Mouse (Mus musculus): ENCODE results near the gene Gm28557. TPM values are rescaled to one million over a fixed set of nuclear protein-coding genes. Genes with fewer than 3 reads are reported as not detected.

The Gm28557 gene
- total and polyA plus RNA-seq, 2 experiments from 2014 or later: 1.3 to 2.7 TPM

DNA sequence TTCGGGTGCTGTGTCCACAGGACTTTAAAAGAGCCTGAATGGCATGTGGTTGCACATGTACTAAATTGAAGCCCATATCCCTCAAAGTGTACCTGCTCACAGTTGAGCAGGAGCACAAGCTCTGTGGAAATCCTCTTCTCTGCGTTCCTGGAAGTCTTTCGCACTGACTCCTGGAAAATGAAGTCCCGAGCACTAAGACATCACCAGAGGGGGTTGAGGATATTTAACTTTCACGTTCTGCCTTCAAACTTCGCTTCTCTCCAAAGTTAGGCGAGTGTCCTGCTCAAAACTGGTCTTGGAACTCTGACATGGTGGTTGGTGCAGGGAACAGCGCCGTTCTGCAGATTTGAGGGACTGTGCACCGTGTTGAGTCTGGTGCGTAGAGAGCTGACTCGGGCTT lies 3.7 kb upstream of the Gm28557 start:
- H3K4me1 ChIP-seq (ENCODE audit: insufficient read depth, low read length): no peaks in the 10 kb centered on the region
- H3K9me3 ChIP-seq (ENCODE audit: low read length): no peaks in the 10 kb centered on the region
- no peak for DNase-seq (ENCODE audit: low spot score)
- H3K4me3 ChIP-seq (ENCODE audit: low read length): no peak overlapping the region
- H3K4me2 ChIP-seq (ENCODE audit: low read depth, low read length): no peak overlapping the region
- TF ChIP-seq CTCF (IDR thresholded peaks at IDR 0.05; ENCODE audit: low read depth): no peak
- no peak for ATAC-seq
- no peaks in the 10 kb centered on the region for H3K36me3 ChIP-seq (ENCODE audit: insufficient read depth, low read length)
- no peak overlapping the region for H3K9ac ChIP-seq (replicated peaks; ENCODE audit: low read length)
- H3K27ac ChIP-seq: no peak overlapping the region
- 82% methylated on average over 12 of the region's 12 CpGs for WGBS
- no peaks in the 10 kb centered on the region for H3K27me3 ChIP-seq (ENCODE audit: insufficient read depth, low read length)

DNA sequence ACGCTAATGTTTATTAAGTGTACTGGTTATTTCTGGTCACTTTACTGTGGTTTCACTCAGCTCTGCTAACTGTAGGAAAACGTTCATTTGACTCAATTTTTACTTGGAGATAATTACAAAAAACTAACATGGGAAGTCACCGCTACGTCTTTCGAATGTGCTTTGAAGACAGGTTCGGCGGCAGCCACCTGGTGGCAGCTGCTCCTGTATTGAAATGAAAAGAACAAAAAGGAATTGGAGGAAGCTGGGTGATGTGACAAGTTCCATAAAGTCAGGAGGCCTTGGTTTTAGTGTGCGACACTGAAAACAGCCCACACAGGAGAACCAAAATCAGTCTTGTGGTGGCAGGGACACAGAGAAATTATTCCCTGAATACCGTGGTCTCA lies 410 bp upstream of the Gm28557 start:
- Histone ChIP-seq H3K4me1 (ENCODE audit: insufficient read depth, low read length) (no peaks in the 10 kb centered on the region), H3K27ac (peak overlapping the region; percentile 46; the same call in 1 of the 2 replicates), H3K9me3 (ENCODE audit: low read length) (no peaks in the 10 kb centered on the region), H3K4me3 (ENCODE audit: low read length) (peak overlapping the region; percentile 60), H3K27me3 (ENCODE audit: insufficient read depth, low read length) (no peaks in the 10 kb centered on the region), H3K9ac (replicated peaks; ENCODE audit: low read length) (no peak overlapping the region), H3K4me2 (ENCODE audit: low read depth, low read length) (peak overlapping the region; percentile 87), H3K36me3 (ENCODE audit: insufficient read depth, low read length) (no peaks in the 10 kb centered on the region)
- peak; percentile 78 for ATAC-seq
- DNase-seq (ENCODE audit: low spot score): no peak
- no peak for TF ChIP-seq CTCF (IDR thresholded peaks at IDR 0.05; ENCODE audit: low read depth)
- WGBS: 6% methylated on average over 9 of the region's 9 CpGs

DNA sequence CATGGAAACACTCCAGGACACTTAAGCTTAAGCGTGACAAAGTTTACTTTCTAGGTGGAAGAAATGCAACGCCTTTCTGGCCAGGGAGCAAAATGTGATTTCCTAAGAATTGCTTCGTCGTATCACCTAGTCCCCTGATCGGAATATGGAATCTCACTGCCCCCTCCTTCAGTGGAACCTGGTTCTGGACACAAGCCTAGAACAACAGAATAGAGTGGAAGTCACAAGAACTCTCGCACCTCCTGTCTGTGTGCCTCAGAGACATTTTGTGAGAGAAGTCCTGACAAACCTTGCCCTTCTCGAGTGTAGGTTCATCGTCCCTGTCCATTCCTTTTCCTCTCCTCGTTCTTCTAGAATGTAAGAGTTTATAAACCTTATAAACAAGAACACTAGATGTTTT lies 723 bp downstream of the Gm28557 start:
- H3K4me1 ChIP-seq (ENCODE audit: insufficient read depth, low read length): no peaks in the 10 kb centered on the region
- H3K4me2 ChIP-seq (ENCODE audit: low read depth, low read length): peak overlapping the region; percentile 87
- ATAC-seq (no peak), DNase-seq (ENCODE audit: low spot score) (no peak)
- peak overlapping the region; percentile 60 for H3K4me3 ChIP-seq (ENCODE audit: low read length)
- peak overlapping the region; percentile 54 for H3K9ac ChIP-seq (replicated peaks; ENCODE audit: low read length)
- WGBS: 69% methylated on average over 9 of the region's 9 CpGs
- H3K36me3 ChIP-seq (ENCODE audit: insufficient read depth, low read length): no peaks in the 10 kb centered on the region
- no peaks in the 10 kb centered on the region for H3K9me3 ChIP-seq (ENCODE audit: low read length)
- no peaks in the 10 kb centered on the region for H3K27me3 ChIP-seq (ENCODE audit: insufficient read depth, low read length)
- peak overlapping the region; percentile 79; the same call in 1 of the 2 replicates for H3K27ac ChIP-seq
- TF ChIP-seq CTCF (IDR thresholded peaks at IDR 0.05; ENCODE audit: low read depth): no peak

DNA sequence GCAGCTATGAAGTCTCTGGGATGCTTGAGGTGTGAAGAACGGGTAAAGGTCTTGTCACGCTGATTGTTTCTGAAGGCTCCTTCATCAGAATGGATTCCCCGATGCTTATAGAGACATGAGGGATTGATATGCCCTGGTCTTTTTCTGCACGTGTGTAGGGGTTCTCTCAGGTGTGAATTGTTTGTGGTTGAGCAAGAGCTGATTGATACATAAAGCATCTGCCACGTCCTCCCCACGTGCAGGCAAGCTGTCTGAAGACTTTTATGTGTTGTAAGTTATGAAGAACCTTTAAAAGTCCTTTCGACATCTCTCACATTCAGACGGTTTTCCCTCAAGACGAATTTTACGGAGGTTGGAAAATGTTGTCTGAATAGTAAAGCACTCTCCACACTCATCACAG lies 10.5 kb downstream of the Gm28557 start, which contains the start of gene Zfp708:
TSS of gene Zfp708 (minus strand) at position 101 of the 400 bp plus-strand sequence.
- WGBS: 91% methylated on average over 10 of the region's 10 CpGs
- H3K4me1 ChIP-seq (ENCODE audit: insufficient read depth, low read length): no peaks in the 10 kb centered on the region
- H3K27me3 ChIP-seq (ENCODE audit: insufficient read depth, low read length): no peaks in the 10 kb centered on the region
- ATAC-seq (no peak), DNase-seq (ENCODE audit: low spot score) (no peak)
- no peaks in the 10 kb centered on the region for H3K36me3 ChIP-seq (ENCODE audit: insufficient read depth, low read length)
- H3K4me2 ChIP-seq (ENCODE audit: low read depth, low read length): no peak within 1 kb of the TSS
- no peak within 1 kb of the TSS for H3K27ac ChIP-seq
- no peak within 1 kb of the TSS for H3K4me3 ChIP-seq (ENCODE audit: low read length)
- no peak within 1 kb of the TSS for H3K9ac ChIP-seq (replicated peaks; ENCODE audit: low read length)
- TF ChIP-seq CTCF (IDR thresholded peaks at IDR 0.05; ENCODE audit: low read depth): no peak
- H3K9me3 ChIP-seq (ENCODE audit: low read length): no peaks in the 10 kb centered on the region

DNA sequence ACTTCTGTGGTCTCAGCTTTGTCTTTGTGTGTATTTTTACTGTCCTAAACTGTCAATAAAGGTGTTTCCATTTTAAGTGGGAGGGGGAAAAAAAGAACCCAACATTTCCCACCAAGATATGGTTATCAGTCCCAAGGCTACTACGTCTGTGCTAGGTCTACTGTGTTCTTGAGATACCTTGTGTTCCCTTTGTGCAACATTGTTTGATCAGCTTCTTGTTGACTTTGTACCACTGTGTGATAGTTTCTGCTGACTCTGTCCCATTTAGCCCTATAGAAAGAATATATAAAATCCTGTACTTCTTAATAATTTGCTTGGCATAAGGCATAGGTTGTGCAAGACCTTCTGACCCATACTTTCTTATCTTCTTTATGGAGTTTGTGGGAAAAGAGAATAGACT lies 18.2 kb downstream of the Gm28557 start:
- no peak for ATAC-seq

DNA sequence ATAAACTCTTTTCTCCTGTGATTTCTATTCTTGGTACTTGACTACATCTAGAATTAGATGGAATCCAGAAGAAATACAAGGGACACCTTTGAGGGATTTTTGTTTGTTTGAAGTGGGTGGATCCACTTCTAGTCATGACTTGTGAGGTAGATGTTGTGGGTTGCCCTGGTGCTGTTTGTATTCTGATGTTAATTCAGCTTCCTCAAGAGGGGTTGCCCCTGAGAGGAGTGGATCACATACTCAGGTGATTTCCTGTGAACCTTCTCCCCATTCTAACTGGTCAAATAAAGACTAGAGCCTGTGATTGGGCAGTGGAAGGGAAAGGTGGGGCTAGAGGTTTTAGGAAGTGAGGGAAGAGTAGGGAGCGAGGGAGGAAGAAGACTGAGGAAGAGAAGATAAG lies 26.5 kb downstream of the Gm28557 start:
- no peaks in the 10 kb centered on the region; the same call in 1 of the 2 replicates for H3K9me3 ChIP-seq (ENCODE audit: low read length)
- DNase-seq (ENCODE audit: low spot score) (no peak), ATAC-seq (no peak)
- H3K4me3 ChIP-seq (ENCODE audit: low read length): peak overlapping the region; percentile 66
- H3K36me3 ChIP-seq (ENCODE audit: insufficient read depth, low read length): no peaks in the 10 kb centered on the region
- peak overlapping the region; percentile 76 for H3K27ac ChIP-seq
- 86% methylated on average over 1 of the region's 1 CpGs for WGBS
- no peak for TF ChIP-seq CTCF (IDR thresholded peaks at IDR 0.05; ENCODE audit: low read depth)
- peak overlapping the region; percentile 72 for H3K4me2 ChIP-seq (ENCODE audit: low read depth, low read length)
- H3K4me1 ChIP-seq (ENCODE audit: insufficient read depth, low read length): no peaks in the 10 kb centered on the region
- no peaks in the 10 kb centered on the region for H3K27me3 ChIP-seq (ENCODE audit: insufficient read depth, low read length)
- H3K9ac ChIP-seq (replicated peaks; ENCODE audit: low read length): peak overlapping the region; percentile 54; the same call in 1 of the 2 replicates

More for the DNA sequence above, 18.2 kb downstream of the Gm28557 start:
- DNase-seq (ENCODE audit: low spot score): no peak
- H3K9me3 ChIP-seq (ENCODE audit: low read length): no peaks in the 10 kb centered on the region
- H3K4me1 ChIP-seq (ENCODE audit: insufficient read depth, low read length): no peaks in the 10 kb centered on the region
- 81% methylated on average over 1 of the region's 1 CpGs for WGBS
- H3K27me3 ChIP-seq (ENCODE audit: insufficient read depth, low read length): no peaks in the 10 kb centered on the region
- H3K9ac ChIP-seq (replicated peaks; ENCODE audit: low read length): no peak overlapping the region
- no peaks in the 10 kb centered on the region for H3K36me3 ChIP-seq (ENCODE audit: insufficient read depth, low read length)
- no peak overlapping the region for H3K4me3 ChIP-seq (ENCODE audit: low read length)
- TF ChIP-seq CTCF (IDR thresholded peaks at IDR 0.05; ENCODE audit: low read depth): no peak
- H3K4me2 ChIP-seq (ENCODE audit: low read depth, low read length): no peak overlapping the region
- H3K27ac ChIP-seq: no peak overlapping the region

DNA sequence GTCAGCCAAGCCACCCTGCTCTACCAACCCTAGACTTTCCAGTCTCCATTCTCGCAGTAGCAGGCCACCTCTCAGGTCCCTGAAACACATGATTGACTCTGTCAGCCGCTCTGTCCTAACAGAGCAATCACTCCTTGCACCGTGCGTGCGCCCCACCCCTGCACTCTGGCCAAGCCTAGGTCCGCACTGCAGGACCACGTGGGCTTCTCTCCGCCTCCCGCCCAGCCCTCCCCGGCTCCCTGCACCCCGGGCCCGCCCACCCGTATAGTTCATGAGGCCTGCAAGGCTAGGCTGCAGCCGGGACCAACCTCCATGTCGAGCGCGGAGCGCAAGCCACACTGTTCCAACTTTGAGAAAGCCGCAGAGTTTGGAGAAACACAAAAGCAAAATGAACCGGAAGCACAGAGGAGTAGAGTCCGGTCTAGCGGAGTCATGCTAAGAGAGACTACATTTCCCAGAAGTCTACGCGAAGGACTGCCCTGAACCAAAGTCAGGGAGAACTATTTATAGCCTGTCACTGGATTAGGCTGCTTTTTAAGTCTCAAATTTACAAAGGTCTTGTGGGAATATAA lies 27.2 kb downstream of the Gm28557 start:
- WGBS: under 1% methylated on average over 24 of the region's 24 CpGs
- ATAC-seq (peak; percentile 99), DNase-seq (ENCODE audit: low spot score) (peak; percentile 89)
- peak overlapping the region; percentile 72 for H3K4me2 ChIP-seq (ENCODE audit: low read depth, low read length)
- H3K36me3 ChIP-seq (ENCODE audit: insufficient read depth, low read length): no peaks in the 10 kb centered on the region
- peak overlapping the region; percentile 66 for H3K4me3 ChIP-seq (ENCODE audit: low read length)
- no peaks in the 10 kb centered on the region; the same call in 1 of the 2 replicates for H3K9me3 ChIP-seq (ENCODE audit: low read length)
- H3K27me3 ChIP-seq (ENCODE audit: insufficient read depth, low read length): no peaks in the 10 kb centered on the region
- peak overlapping the region; percentile 76 for H3K27ac ChIP-seq
- no peaks in the 10 kb centered on the region for H3K4me1 ChIP-seq (ENCODE audit: insufficient read depth, low read length)
- no peak for TF ChIP-seq CTCF (IDR thresholded peaks at IDR 0.05; ENCODE audit: low read depth)
- H3K9ac ChIP-seq (replicated peaks; ENCODE audit: low read length): peak overlapping the region; percentile 54

Measured in hindbrain, postnatal 0 days (tissue).